Mouse (Mus musculus) liver, embryonic 11.5 days (tissue): ENCODE results near the gene Hist1h2ag. TPM values are rescaled to one million over a fixed set of nuclear protein-coding genes. Genes with fewer than 3 reads are reported as not detected.
A peak's percentile ranks its signal among the peaks of the same experiment; 100 is the strongest.
"Not testable (repeated sequence)": the region's sequence is repeated elsewhere in the genome, so short reads cannot be mapped to it uniquely, and the experiment has no call there.

Experiments used
- ATAC-seq: fragments of 200-750 bp; cut with Nextera tagmentation; replicated peaks from 2 replicates; pipeline ENCODE4 v1.8.0; 2017; ENCODE audit warnings: moderate number of reproducible peaks, mild to moderate bottlenecking, moderate TSS enrichment, moderate library complexity; ENCODE audit not compliant: low FRiP score
- DNase-seq: peaks from one replicate; pipeline ENCODE4 v3.0.0-alpha.2; 2017; ENCODE audit warnings: low spot score
- H3K27ac ChIP-seq: fragments of 300-500 bp; sonication (generic); 2 replicates; pipeline ENCODE4 v1.5.1; 2014; ENCODE audit warnings: mild to moderate bottlenecking, low read depth, low read length, control low read depth
- H3K27me3 ChIP-seq: fragments of 300-500 bp; sonication (generic); replicated peaks from 2 replicates; pipeline ENCODE4 v1.6.1; 2014; ENCODE audit warnings: low read length, mixed read lengths; ENCODE audit not compliant: control insufficient read depth, insufficient read depth
- H3K36me3 ChIP-seq: fragments of 300-500 bp; sonication (generic); 2 replicates; pipeline ENCODE4 v1.6.1; 2014; ENCODE audit warnings: mild to moderate bottlenecking, low read length, moderate library complexity, mixed read lengths; ENCODE audit not compliant: control insufficient read depth, insufficient read depth
- H3K4me1 ChIP-seq: fragments of 300-500 bp; sonication (generic); replicated peaks from 2 replicates; pipeline ENCODE4 v1.6.1; 2014; ENCODE audit warnings: low read length, mixed read lengths; ENCODE audit not compliant: control insufficient read depth, insufficient read depth
- H3K4me2 ChIP-seq: fragments of 300-500 bp; sonication (generic); 2 replicates; pipeline ENCODE4 v1.6.1; 2014; ENCODE audit warnings: mild to moderate bottlenecking, control low read depth, moderate library complexity
- H3K4me3 ChIP-seq: fragments of 300-500 bp; sonication (generic); 2 replicates; pipeline ENCODE4 v1.5.1; 2014; ENCODE audit warnings: low read depth, low read length, control low read depth
- H3K9ac ChIP-seq: fragments of 300-500 bp; sonication (generic); 2 replicates; pipeline ENCODE4 v1.6.1; 2014; ENCODE audit warnings: low read depth, low read length, control low read depth
- H3K9me3 ChIP-seq: fragments of 300-500 bp; sonication (generic); 2 replicates; pipeline ENCODE4 v1.6.1; 2016; ENCODE audit warnings: low read length, inconsistent platforms, mixed read lengths; ENCODE audit not compliant: control insufficient read depth
- WGBS: fragments of 180-500 bp; shearing (Covaris S2); extraction: QIAGEN DNeasy Blood & Tissue Kit; methylation state at CpG from one replicate; pipeline ENCODE4 v1.1.7; 2014; 5-methylcytosine and 5-hydroxymethylcytosine counted together
- polyA plus RNA-seq: library from polyadenylated mRNA; unstranded; fragments of >200 nt; fragmentation: Nextera tagmentation; extraction: Ambion mirVana; gene quantifications from 2 replicates; pipeline ENCODE4 v1.2.1, GENCODE M21; 2014

The Hist1h2ag gene
- polyA plus RNA-seq, result 26.4 and 36.7 TPM in 2 replicates

DNA sequence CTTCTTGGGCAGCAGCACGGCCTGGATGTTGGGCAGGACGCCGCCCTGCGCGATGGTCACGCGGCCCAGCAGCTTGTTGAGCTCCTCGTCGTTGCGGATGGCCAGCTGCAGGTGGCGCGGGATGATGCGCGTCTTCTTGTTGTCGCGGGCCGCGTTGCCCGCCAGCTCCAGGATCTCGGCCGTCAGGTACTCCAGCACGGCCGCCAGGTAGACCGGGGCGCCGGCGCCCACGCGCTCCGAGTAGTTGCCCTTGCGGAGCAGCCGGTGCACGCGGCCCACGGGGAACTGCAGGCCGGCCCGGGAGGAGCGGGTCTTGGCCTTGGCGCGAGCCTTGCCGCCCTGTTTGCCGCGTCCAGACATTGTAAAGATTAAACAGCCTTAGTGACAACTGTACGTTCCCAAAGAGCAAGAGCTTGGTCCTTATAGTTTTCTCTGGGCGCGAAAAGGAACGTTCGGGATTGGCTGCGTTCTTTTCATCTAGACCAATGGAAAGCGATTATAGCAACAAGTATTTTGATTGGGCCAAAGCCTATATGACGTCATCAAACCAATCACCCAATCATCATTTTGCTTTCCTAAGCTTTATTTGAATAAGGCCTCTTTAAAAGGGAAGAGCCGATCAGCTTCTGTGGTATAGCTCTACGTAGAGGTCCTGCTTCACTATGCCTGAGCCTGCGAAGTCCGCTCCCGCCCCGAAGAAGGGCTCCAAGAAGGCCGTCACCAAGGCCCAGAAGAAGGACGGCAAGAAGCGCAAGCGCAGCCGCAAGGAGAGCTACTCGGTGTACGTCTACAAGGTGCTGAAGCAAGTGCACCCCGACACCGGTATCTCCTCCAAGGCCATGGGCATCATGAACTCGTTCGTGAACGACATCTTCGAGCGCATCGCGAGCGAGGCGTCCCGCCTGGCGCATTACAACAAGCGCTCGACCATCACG is at the start of gene Hist1h2ag, which contains the start of gene Hist1h2bj:
Gene Hist1h2ag (minus strand): TSS at position 377 of the 935 bp plus-strand sequence.
Gene Hist1h2bj (plus strand): TSS at position 647 of the 935 bp plus-strand sequence.
- Histone ChIP-seq H3K4me2 (peak within 1 kb of the TSS; percentile 71), H3K4me3 (peak within 1 kb of the TSS; percentile 46), H3K4me1 (peaks cover 10% of the 10 kb centered on the region), H3K9ac (peak within 1 kb of the TSS; percentile 80), H3K27ac (peak within 1 kb of the TSS; percentile 99)
- WGBS, result under 1% methylated on average over 40 of the region's 80 CpGs
- ATAC-seq, result peak; percentile 81
- H3K27me3 ChIP-seq, H3K36me3 ChIP-seq, H3K9me3 ChIP-seq: not testable (repeated sequence)
- DNase-seq, result peak; percentile 80

DNA sequence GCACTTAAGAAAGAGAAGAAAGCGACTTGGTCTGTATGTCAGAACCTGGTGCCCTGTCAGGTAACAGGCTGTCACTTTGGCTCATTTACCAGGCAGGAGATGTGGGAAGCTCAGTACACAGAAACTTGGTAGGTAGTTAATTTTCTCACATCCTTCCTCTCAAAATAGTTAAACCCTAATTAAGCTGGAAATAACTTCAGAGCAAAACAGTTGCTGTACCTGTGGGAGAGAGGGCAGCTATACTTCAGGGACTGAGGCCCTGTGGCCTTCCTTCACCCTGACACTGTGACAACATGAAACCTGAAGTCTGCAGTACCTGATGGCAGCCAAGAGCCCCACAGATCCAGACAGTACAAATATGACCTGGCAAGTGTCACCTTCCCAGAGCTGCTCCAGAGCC is 41.4 kb upstream of the Hist1h2ag start, which contains the start of gene Vmn1r188:
Gene Vmn1r188 (plus strand): TSS at position 301 of the 400 bp plus-strand sequence.
- not testable (repeated sequence) for H3K27me3 ChIP-seq, H3K9ac ChIP-seq, H3K9me3 ChIP-seq, ATAC-seq, DNase-seq, H3K36me3 ChIP-seq, H3K27ac ChIP-seq, H3K4me3 ChIP-seq, H3K4me2 ChIP-seq, H3K4me1 ChIP-seq
- 81% methylated on average over 1 of the region's 1 CpGs for WGBS

DNA sequence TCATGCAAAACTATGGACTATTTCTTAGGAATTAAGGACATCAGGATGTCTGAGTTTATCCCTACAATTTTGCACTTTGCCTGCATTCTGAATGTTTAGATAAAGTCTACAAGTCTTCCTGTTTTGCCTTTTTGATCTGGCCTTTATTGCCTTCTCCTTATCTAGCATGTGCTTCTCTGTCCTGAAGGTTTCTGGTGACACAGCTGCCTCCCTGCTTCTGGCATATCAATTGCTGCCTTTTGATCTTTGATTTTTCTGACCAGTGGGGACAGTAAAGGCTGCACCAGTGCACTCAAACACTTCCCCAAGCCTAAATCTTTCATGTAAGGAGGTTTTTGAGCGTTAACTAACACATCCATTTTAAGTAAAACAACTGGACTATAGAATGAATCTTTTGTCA is 20.7 kb upstream of the Hist1h2ag start:
- H3K9ac ChIP-seq, result no peak overlapping the region
- H3K27ac ChIP-seq, result no peak overlapping the region
- no peaks in the 10 kb centered on the region for H3K4me1 ChIP-seq
- ATAC-seq, result no peak
- H3K4me2 ChIP-seq, result no peak overlapping the region
- 55% methylated on average over 1 of the region's 1 CpGs for WGBS
- no peak for DNase-seq
- no peak overlapping the region for H3K4me3 ChIP-seq
- no peaks in the 10 kb centered on the region for H3K9me3 ChIP-seq
- H3K27me3 ChIP-seq, result no peaks in the 10 kb centered on the region
- H3K36me3 ChIP-seq, result no peaks in the 10 kb centered on the region

DNA sequence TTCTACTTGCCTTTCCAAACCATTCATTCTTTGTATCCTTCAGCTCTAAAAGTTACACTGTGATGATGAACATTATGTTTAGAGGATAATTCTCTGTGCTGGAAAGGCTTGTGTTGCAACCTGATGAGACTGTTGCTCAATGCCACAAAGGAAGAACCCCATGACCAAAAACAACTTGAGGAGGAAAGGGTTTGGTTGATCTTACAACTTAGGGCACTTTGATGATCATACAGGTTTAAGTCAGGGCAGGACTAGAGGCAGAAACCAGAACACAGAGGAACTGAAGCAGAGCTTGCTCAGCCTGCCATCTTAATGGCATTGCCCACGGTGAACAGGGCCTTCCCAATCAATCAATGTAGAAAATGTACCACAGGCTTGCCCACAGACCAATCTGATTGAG is 18.7 kb upstream of the Hist1h2ag start:
- no peaks in the 10 kb centered on the region for H3K4me1 ChIP-seq
- ATAC-seq, result no peak

DNA sequence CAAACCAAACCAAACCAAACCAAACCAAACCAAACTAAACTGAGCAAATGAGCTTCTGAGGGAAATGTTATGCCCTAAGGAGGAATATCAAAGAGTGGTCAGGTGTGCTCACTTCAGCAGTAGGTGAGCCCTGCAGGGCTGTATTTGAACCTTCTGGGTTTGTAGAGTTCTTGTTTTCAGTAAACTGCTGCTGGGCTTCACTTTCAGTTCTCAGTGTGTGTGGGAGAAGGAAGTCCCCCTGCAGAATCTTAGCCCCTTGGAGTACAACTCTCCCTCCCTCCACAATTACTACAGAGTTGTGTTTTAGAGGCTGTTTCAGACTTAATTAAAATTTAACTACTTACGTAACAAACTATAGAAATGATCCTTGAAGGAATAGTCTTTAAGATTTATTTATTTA is 11.0 kb upstream of the Hist1h2ag start:
- H3K27me3 ChIP-seq, result no peaks in the 10 kb centered on the region
- no peak overlapping the region for H3K27ac ChIP-seq
- no peak for ATAC-seq
- H3K4me3 ChIP-seq, result no peak overlapping the region
- no peak overlapping the region for H3K9ac ChIP-seq
- no peaks in the 10 kb centered on the region for H3K9me3 ChIP-seq
- H3K4me2 ChIP-seq, result no peak overlapping the region
- 86% methylated on average over 1 of the region's 1 CpGs for WGBS
- no peaks in the 10 kb centered on the region for H3K36me3 ChIP-seq
- H3K4me1 ChIP-seq, result no peaks in the 10 kb centered on the region
- no peak for DNase-seq

More for the DNA sequence above, 18.7 kb upstream of the Hist1h2ag start:
- Histone ChIP-seq H3K4me3 (no peak overlapping the region), H3K36me3 (no peaks in the 10 kb centered on the region), H3K27ac (no peak overlapping the region), H3K4me2 (no peak overlapping the region), H3K9ac (no peak overlapping the region), H3K27me3 (no peaks in the 10 kb centered on the region), H3K9me3 (no peaks in the 10 kb centered on the region)
- 45% methylated on average over 1 of the region's 1 CpGs for WGBS
- no peak for DNase-seq

DNA sequence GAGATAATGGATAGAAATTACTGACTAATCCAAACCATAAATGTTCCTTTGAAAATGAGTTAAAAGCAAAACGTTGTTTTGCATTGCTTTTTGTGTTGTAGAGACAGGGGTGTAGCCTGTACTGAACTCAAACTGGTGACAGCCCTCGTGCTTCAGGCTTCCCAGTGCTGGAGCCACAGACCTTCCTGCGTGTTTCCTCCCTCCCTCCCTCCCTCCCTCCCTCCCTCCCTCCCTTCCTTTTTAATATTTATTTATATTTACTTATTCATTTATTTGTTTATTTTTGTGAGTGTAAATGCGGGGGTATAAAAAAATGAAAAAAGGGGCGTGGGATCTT is 8.7 kb upstream of the Hist1h2ag start:
- WGBS, result 10% methylated on average over 5 of the region's 5 CpGs
- peak overlapping the region; percentile 84 for H3K4me2 ChIP-seq
- ATAC-seq, result no peak
- peak overlapping the region; percentile 70 for H3K9ac ChIP-seq
- H3K27ac ChIP-seq, result 0 out of 2 replicates have a peak overlapping the region, but pooled peaks have one; percentile 72
- no peaks in the 10 kb centered on the region for H3K36me3 ChIP-seq
- no peaks in the 10 kb centered on the region for H3K27me3 ChIP-seq
- H3K4me1 ChIP-seq, result no peaks in the 10 kb centered on the region
- no peak for DNase-seq
- H3K4me3 ChIP-seq, result peak overlapping the region; percentile 61
- no peaks in the 10 kb centered on the region for H3K9me3 ChIP-seq

DNA sequence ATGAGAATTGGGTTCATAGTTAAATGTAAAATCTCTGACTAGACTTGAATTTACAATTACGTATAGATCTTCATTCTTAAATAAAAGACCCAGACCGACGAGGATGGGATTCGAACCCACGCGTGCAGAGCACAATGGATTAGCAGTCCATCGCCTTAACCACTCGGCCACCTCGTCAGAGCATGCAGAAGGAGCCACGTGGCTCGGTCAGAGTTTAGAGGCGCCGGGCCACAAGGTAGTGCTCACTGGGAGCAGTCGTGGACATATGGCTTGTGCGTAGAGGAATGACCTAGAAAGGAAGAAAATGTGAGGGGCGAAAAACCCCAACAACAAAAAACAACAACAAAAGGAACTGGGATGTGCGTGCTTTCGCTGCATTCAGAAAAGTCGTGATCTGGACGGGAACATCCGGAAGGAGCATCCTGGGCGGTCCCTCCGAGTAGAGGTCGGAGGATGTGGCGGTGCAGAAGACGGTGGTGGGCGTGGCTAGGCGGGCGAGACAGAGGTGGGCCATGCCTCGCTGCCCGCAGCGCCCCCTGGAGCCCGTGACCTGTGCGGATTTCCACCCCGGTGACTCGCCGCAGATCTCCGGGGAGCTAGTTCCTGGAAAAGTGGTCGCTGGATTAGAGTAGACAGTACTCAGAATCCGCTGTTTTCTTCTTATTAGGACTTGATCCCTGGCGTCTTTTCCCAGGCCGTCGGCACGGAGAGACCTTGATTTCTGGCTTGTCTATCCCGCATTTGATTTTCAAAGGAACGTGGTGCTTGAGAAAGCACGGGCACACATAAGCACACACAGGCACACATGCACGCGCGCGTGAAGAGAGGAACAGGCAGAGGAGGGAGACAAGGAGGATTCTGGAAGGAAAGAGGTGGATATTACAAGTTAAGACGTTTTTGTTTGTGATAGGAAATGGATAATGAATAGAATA is 8.1 kb upstream of the Hist1h2ag start:
- under 1% methylated on average over 52 of the region's 52 CpGs for WGBS
- Histone ChIP-seq H3K36me3 (no peaks in the 10 kb centered on the region), H3K4me3 (peak overlapping the region; percentile 61), H3K9ac (peak overlapping the region; percentile 70), H3K9me3 (no peaks in the 10 kb centered on the region), H3K27me3 (no peaks in the 10 kb centered on the region), H3K27ac (peak overlapping the region; percentile 72), H3K4me1 (no peaks in the 10 kb centered on the region), H3K4me2 (peak overlapping the region; percentile 84)
- DNase-seq (peak; percentile 95), ATAC-seq (peak; percentile 94)

DNA sequence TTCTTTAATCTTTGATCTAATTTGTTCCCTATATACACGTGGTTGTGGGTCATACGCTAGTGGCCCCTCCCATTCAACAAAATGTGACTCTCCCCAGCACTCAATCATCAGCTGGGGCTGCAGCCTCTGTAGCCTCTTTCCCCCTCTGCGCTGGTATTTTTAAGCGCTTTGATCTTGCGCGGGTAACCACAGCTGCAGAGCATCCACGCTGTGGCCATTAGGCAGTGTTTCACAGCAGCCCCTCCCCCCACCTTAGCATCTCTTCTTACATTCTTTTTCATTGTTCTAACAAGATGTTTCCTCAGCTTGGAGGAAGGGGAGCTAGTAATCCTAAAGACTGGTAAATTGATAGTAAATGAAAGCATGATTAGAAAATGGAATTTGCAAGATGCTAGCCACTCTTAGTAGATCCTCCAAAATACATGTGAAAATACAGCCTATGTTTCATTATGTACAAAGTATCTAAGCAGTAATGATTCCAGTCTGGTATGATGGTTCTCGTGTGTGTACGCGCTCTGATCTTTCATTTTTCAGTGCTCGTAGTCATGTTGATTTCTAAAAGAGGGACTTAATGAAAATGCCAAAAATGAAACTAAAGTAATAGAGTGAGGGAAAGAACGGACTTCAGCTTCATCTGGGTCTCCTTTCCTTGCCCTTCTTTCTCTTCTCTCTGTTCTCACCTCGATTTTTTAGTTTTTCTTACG is 7.1 kb upstream of the Hist1h2ag start:
- H3K4me3 ChIP-seq, result peak overlapping the region; percentile 61
- H3K27ac ChIP-seq, result peak overlapping the region; percentile 72
- no peaks in the 10 kb centered on the region for H3K9me3 ChIP-seq
- 5% methylated on average over 14 of the region's 14 CpGs for WGBS
- H3K27me3 ChIP-seq, result no peaks in the 10 kb centered on the region
- H3K4me1 ChIP-seq, result no peaks in the 10 kb centered on the region
- H3K36me3 ChIP-seq, result no peaks in the 10 kb centered on the region
- ATAC-seq, result peak; percentile 13; the same call in 1 of the 2 replicates
- peak; percentile 66 for DNase-seq
- H3K4me2 ChIP-seq, result peak overlapping the region; percentile 84
- peak overlapping the region; percentile 68 for H3K9ac ChIP-seq
